Mouse (Mus musculus) WW6 (cell line): Measurements from ENCODE around the gene Gm21119.
"Not testable (repeated sequence)": the region's sequence is repeated elsewhere in the genome, so short reads cannot be mapped to it uniquely, and the experiment has no call there.

ENCODE experiments used
- DNase-seq: peaks from one replicate; pipeline ENCODE4 v3.0.0-alpha.2; 2013; ENCODE audit warnings: low read depth, low spot score

Gene Gm21119

GRCm38 (mm10) chr8:20614619-20615018, at the start of gene Gm21119:
Gene Gm21119 (plus strand): TSS chr8:20614919.
- not testable (repeated sequence) for DNase-seq

DNA sequence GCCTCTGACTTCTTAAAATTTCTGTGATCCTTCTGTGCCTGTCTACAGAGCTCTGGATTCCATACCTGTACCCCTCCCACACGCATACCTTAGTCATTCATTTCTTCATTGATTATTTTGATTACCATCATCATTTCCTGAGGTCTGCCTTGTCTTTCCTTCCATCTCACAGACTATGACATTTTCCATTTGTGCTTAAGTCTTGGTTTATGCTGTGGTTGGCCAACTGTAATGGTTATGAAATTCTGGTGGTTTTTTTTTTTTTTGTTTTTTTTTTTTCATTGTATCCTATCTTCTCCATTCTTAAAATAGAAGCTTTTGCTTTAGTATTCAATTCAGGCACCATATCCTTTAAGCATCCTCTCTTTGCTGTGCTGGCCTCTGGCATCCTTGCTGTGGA, 48.0 kb upstream of the Gm21119 start:
- DNase-seq = not testable (repeated sequence)

DNA sequence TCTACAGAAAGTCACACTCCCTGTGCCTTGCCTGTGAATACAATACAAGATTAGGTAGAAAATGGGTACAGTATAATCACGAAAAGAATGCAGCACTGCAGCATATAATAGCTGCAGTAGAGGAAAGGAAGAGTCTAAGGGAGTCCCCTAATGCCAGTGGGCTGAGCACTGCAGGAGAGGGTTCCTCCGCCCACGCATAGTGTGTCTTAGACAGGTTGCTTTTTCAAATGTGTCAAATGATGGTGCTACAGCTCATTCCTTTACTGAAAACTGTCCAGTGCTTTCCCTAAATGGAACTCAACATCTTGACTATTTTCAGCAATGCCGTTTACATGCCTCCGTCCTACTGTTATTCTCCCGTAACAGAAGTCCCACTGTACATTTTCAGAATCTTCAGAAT, 33.6 kb upstream of the Gm21119 start:
- not testable (repeated sequence) for DNase-seq

GRCm38 (mm10) chr8:20582772-20583171, 31.9 kb upstream of the Gm21119 start:
- not testable (repeated sequence) for DNase-seq

DNA sequence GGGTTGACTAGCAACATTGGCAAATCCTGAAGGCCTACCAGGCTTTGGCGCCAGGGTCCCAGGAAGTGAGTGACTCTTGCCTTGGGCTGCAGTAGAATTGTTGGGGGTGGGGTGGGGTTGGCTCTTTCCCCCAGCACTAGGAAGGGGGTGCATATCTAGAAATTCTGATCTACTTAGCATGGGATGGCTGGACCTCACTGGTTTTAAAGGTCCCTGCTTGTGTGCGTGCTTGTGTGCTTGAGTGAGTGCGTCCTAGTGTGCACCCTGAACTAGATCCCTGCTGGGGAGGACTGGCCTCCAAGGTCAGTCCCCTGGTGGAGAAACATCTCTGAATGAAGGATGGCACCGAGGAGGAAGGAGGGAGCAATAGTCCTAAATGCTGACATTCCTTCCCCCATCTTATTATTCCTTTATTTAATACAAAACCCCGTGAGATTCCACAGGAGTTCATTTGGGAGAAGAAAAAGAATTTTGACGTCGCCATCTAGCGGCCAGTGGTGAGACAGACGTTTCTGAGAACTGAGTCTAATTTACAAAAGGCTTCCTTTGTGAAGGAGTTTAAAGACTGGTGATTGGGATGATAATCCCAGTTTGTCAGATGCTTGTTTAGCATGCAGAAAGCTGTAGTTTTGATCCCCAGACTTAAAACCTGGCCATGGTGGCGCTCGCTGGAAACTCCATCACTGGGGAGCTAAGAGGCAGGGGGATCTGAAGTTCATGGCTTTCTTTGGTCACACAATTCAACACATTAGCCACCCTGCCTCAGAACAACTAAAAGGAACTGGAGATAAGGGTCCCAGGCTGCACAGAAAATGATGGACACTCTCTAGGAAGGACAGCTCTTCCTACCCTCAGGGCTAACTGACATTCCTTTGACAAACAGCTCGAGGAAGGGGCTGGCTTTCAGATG, 26.2 kb upstream of the Gm21119 start:
- DNase-seq = not testable (repeated sequence)

- not testable (repeated sequence) for DNase-seq
Observed at GRCm38 (mm10) chr8:20589178-20589539, 25.6 kb upstream of the Gm21119 start.

DNA sequence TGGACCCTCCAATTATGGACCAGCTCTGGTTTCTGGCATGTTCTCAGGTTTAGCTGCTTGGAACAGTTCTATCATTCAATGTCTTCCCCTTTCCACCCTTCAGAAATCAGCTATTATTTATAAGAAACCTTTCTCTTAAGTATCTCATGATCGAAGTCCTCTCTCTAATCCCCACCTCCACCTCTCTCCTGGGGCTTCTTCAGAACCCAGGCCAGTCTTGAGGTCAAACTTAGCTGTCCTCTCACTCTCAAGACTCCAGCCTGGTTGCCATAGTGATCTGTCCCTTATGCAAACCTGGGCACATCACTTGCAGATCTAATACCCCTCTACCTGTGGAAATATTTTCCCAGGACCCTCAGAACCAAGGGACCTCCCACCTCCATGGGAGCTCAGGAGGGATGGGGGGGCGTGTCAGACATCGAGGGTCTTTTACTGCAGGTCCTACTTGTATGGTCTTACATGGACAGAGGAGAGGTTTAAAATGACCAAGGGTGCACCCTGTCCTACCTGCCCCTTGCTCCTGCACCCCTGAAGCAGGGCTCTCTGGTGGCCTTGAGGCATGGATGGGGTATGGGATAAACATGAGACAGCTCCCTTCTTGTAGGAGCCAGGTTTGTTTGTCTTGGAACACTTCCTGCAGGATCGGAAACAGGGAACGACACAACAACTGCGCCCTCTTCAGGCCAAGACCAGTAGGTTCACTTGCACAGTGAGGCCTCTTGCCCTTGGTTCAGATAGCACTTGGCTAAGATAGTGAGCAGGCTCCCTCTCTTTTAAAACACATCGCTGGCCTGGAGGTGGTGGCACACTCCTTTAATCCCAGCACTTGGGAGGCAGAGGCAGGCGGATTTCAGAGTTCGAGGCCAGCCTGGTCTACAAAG, 24.4 kb upstream of the Gm21119 start:
- DNase-seq = not testable (repeated sequence)

GRCm38 (mm10) chr8:20591002-20591401, 23.7 kb upstream of the Gm21119 start:
- not testable (repeated sequence) for DNase-seq

DNA sequence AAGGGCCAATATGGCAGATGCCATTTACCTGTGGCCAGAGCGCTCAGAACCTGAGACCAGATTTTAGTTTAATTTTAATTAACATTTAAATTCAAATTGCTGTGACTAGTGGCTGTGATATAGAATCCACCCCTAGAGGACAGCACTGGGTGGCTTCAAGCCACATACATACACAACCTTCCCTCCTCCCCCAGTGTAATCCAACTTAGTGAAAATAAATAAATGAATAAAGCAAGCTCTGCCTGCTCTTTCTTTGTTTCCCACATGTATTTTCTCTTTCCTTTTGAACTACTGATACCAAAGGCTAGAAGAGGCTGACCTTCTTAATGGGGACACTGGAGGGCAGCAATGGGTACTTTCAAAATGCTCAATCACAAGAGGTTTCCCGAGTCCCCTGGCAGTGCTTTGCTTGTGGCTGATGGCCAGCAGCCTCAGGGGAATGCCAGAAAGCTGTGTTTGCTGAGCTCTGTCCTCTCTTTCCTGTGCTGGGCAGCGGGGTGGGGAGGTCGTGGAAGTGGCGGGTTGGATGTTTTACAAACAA, 21.9 kb upstream of the Gm21119 start:
- DNase-seq = not testable (repeated sequence)

DNA sequence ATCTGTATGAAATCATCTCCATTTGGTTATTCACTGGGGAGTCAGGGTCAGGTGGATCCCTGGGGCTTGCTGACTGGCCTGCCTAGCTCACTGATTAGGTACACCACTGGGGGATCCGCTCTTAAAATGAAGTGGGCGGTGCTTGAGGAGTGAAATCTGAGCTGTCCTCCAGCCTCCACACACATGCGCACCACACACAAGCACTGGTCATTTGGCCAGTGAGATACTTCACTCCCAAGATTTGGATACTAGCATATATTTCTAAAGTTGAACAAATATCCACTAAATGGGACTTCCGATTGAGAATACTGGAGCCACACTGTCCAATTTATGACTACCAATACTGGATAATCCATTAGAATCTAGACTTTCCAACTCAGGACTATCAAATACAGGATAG, 20.9 kb upstream of the Gm21119 start:
- DNase-seq = not testable (repeated sequence)

DNA sequence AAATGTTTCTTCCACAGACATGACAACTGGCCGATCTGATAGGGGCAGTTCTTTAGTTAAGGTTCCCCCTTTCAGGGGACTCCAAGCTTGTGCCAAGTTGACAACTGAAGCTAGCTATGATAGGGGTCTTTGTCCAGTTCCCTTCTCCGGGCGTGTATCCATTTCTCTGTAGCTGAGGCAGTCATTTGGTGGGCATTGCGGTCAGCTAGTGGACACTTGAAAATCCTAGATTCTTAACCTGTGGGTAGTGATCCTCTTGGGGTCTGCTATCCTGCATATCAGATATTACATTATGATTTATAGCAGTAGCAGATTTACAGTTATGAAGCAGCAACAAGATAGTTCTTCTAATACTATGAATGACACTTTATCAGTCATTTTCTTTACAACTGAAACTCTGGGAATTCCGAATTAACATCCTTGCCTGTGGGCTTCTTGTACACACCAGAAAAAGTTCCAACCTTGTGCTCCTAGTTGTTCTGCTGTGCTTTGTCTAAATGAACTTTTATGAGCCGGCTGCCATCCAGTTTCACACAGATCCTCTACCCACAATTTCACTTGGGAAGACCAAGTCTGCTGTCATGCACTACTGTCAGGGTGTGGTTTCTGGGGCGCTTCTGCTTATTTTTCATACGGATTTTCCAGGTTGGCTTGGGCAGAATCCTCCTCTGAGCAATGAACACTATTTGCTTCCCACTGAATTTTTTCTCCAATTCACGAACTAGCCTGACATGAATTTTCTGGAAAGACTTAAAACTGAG, 18.5 kb upstream of the Gm21119 start:
- not testable (repeated sequence) for DNase-seq

DNA sequence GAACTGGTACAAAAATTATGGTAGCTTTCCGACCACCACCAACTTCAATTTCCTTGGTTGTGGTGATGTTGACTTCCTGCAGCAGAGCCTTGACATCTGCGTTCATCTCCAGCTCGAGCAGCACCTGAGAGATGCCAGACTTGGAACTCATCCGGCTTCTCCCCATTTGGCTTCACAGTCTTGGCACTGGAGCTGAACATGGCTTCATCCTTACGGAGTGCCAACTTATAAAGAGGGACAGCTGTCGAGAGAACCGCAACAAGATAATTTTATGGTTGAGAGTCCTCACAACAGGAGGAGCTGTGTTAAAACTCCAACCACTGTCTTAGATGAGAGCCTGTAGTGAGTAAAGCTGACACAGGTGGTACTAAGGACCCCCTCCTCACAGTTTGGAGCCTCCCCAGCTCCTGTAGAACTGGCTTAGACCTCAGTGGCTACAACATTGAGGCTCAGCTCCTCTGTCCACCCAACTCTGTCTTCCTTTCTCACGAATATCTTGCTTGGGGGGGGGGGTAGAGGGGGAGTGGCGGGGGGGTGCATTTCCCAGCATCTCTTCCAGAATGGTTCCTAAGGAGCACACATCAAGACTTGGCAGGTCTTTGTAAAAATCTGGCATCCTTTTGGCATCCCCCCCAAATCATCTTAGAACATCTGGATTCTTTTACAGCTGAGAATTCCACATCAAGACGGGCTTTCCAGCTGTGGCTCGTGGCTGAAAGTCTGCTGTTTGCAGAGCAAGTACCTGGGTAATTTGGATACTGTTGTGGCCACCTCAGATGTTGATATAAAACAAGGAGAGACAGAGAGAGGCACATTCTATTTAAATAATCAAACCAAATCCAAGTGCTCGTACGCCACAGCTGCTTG, 17.6 kb upstream of the Gm21119 start:
- not testable (repeated sequence) for DNase-seq

DNA sequence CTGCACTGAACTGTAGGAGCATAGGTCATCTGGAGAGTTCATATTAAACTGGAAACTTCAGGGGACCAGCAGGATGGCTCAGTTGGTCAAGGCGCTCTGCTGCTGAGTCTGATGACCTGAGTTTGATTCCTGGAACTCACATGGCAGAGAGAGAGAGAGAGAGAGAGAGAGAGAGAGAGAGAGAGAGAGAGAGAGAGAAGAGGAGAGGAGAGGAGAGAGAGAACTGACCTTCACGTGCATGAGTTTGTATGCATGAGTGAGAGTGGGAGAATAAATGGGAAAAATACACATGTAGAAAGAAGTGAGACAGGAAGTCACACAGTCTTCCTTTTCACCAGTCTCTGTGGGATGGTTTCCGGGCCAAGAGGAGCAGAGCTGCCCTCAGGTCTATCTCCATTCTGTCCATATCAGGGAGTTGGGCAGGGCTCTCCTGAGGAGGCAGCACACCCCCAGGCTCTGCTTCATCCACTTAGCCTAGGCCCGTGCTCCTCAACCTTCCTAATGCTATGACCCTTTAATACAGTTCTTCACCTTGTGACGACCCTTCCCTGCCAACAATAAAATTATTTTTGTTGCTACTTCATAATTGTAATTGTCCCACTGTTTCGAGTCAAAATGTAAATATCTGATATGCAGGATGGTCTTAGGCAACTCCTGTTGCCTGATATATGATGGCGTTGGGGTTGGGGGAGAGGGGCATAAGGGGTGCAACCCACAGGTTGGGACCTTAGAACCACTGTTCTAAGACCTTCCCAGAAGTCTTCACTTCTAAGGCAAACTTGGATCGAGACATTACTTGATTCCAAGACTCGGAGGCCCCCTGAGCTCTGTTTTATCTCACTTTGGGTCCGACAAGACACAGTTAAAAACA, 16.2 kb upstream of the Gm21119 start:
- DNase-seq = not testable (repeated sequence)

- DNase-seq = not testable (repeated sequence)
Observed at GRCm38 (mm10) chr8:20599350-20599749, 15.4 kb upstream of the Gm21119 start.

DNA sequence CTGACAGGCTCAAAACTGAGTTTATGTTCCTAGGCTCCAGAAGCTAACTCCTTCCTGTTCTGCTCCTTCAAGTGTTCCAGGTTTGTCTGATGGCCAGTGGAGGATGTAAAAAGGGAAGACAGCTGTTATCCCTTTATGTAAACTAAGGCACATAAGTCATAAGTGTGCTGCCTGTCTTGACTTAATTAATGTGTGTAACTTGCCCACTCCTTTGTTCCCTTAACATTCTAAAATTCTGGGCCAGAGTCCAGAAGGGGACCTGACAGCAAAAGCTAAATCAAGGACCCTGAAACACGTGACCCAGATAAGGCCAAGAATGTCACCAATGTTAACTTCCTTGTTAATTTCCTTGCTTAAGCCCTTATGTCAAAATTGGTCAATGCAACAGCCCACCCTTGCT, 3.9 kb upstream of the Gm21119 start:
- not testable (repeated sequence) for DNase-seq

GRCm38 (mm10) chr8:20612721-20613120, 2.0 kb upstream of the Gm21119 start:
- DNase-seq = not testable (repeated sequence)

- not testable (repeated sequence) for DNase-seq
Observed at GRCm38 (mm10) chr8:20630766-20631165, 16.0 kb downstream of the Gm21119 start.

DNA sequence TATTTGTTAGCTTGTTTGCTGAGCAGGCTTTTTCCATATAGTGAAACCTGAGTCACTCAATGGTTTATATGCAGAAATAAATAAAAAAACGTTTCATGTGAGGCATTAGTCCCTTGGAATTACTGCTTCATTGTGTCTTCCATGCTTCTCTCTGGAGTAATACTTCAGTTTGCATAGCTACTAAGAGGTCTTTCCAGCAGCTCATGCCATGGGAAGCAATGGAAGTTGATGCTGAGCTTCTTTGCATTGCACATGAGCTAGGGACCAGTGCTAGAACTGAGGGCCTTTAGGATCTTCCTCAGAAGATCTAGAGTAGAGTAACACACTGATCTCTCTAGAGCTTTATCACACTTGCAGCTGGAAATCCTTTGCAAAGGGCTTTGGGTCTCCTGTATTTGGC, 23.2 kb downstream of the Gm21119 start:
- DNase-seq = not testable (repeated sequence)

- not testable (repeated sequence) for DNase-seq
Observed at GRCm38 (mm10) chr8:20643536-20643935, 28.8 kb downstream of the Gm21119 start.
